Mouse (Mus musculus): ENCODE data around the gene Gm10100. TPM values are rescaled to one million over a fixed set of nuclear protein-coding genes. Genes with fewer than 3 reads are reported as not detected.

The Gm10100 gene
- polyA plus RNA-seq (2017; shearing (Covaris generic)) = not detected

GRCm38 (mm10) chr10:77726186-77726585, at the start of gene Gm10100:
Gene Gm10100 (plus strand): TSS chr10:77726486.

GRCm38 (mm10) chr10:77685895-77686664, 40.2 kb upstream of the Gm10100 start, which contains the start of gene Tspear:
Gene Tspear (plus strand): TSS chr10:77686569.

GRCm38 (mm10) chr10:77690356-77690807, 35.9 kb upstream of the Gm10100 start, which contains the start of gene Gm19402:
Gene Gm19402 (minus strand): TSS chr10:77690757.

GRCm38 (mm10) chr10:77697133-77697532, 29.2 kb upstream of the Gm10100 start, which contains the start of gene Gm9508:
Gene Gm9508 (minus strand): TSS chr10:77697233.

GRCm38 (mm10) chr10:77706326-77706725, 20.0 kb upstream of the Gm10100 start, which contains the start of gene Gm10272:
Gene Gm10272 (plus strand): TSS chr10:77706626.

GRCm38 (mm10) chr10:77711157-77711556, 15.1 kb upstream of the Gm10100 start, which contains the start of gene Gm10024:
Gene Gm10024 (plus strand): TSS chr10:77711457.

GRCm38 (mm10) chr10:77715507-77715906, 10.8 kb upstream of the Gm10100 start, which contains the start of gene Gm10142:
Gene Gm10142 (plus strand): TSS chr10:77715807.

GRCm38 (mm10) chr10:77720299-77720698, 6.0 kb upstream of the Gm10100 start, which contains the start of gene Krtap12-1:
Gene Krtap12-1 (plus strand): TSS chr10:77720599.

GRCm38 (mm10) chr10:77741924-77742688, 15.8 kb downstream of the Gm10100 start, which contains the start of gene Gm18596:
Gene Gm18596 (minus strand): TSS chr10:77742638.

GRCm38 (mm10) chr10:77751254-77751653, 25.0 kb downstream of the Gm10100 start, which contains the start of gene Gm9736:
Gene Gm9736 (minus strand): TSS chr10:77751354.

GRCm38 (mm10) chr10:77759582-77759981, 33.3 kb downstream of the Gm10100 start, which contains the start of gene Gm3233:
Gene Gm3233 (minus strand): TSS chr10:77759682.

GRCm38 (mm10) chr10:77771225-77771624, 44.9 kb downstream of the Gm10100 start, which contains the start of gene Gm3238:
Gene Gm3238 (minus strand): TSS chr10:77771325.

Other genes starting within 250 kb of the Gm10100 start
- 27.1 TPM for gene Fam207a, start 210.7 kb upstream of the Gm10100 start, polyA plus RNA-seq (2017; shearing (Covaris generic))
- 617 TPM for gene Itgb2, start 196.2 kb upstream of the Gm10100 start, polyA plus RNA-seq (2017; shearing (Covaris generic))
- gene Pttg1ip, start 144.8 kb upstream of the Gm10100 start, polyA plus RNA-seq (2017; shearing (Covaris generic)) = 91.7 TPM
- 96.7 TPM for gene Sumo3, start 120.4 kb upstream of the Gm10100 start, polyA plus RNA-seq (2017; shearing (Covaris generic))
- not detected for gene Gm49325, start 120.3 kb upstream of the Gm10100 start, polyA plus RNA-seq (2017; shearing (Covaris generic))
- gene Ube2g2, start 104.2 kb upstream of the Gm10100 start, polyA plus RNA-seq (2017; shearing (Covaris generic)) = 65.3 TPM
- gene Tspear, start 39.9 kb upstream of the Gm10100 start, polyA plus RNA-seq (2017; shearing (Covaris generic)) = 0.37 TPM
- not detected for gene Gm19402, start 35.7 kb upstream of the Gm10100 start, polyA plus RNA-seq (2017; shearing (Covaris generic))
- gene Gm9508, start 29.3 kb upstream of the Gm10100 start, polyA plus RNA-seq (2017; shearing (Covaris generic)) = not detected
- gene Gm10272, start 19.9 kb upstream of the Gm10100 start, polyA plus RNA-seq (2017; shearing (Covaris generic)) = not detected
- not detected for gene Gm10024, start 15.0 kb upstream of the Gm10100 start, polyA plus RNA-seq (2017; shearing (Covaris generic))
- not detected for gene Gm10142, start 10.7 kb upstream of the Gm10100 start, polyA plus RNA-seq (2017; shearing (Covaris generic))
- gene Krtap12-1, start 5.9 kb upstream of the Gm10100 start, polyA plus RNA-seq (2017; shearing (Covaris generic)) = not detected
- gene Gm18596, start 16.2 kb downstream of the Gm10100 start, polyA plus RNA-seq (2017; shearing (Covaris generic)) = not detected
- not detected for gene Gm9736, start 24.9 kb downstream of the Gm10100 start, polyA plus RNA-seq (2017; shearing (Covaris generic))
- gene Gm3233, start 33.2 kb downstream of the Gm10100 start, polyA plus RNA-seq (2017; shearing (Covaris generic)) = not detected
- gene Gm3238, start 44.8 kb downstream of the Gm10100 start, polyA plus RNA-seq (2017; shearing (Covaris generic)) = not detected
- not detected for gene Gm7138, start 50.5 kb downstream of the Gm10100 start, polyA plus RNA-seq (2017; shearing (Covaris generic))
- not detected for gene Gm3250, start 56.1 kb downstream of the Gm10100 start, polyA plus RNA-seq (2017; shearing (Covaris generic))
- gene Gm7137, start 61.7 kb downstream of the Gm10100 start, polyA plus RNA-seq (2017; shearing (Covaris generic)) = not detected
- gene Gm9639, start 68.6 kb downstream of the Gm10100 start, polyA plus RNA-seq (2017; shearing (Covaris generic)) = not detected
- not detected for gene Gm19668, start 72.6 kb downstream of the Gm10100 start, polyA plus RNA-seq (2017; shearing (Covaris generic))
- not detected for gene Gm9507, start 85.4 kb downstream of the Gm10100 start, polyA plus RNA-seq (2017; shearing (Covaris generic))
- gene Gm2696, start 88.2 kb downstream of the Gm10100 start, polyA plus RNA-seq (2017; shearing (Covaris generic)) = not detected
- not detected for gene Krtap10-4, start 100.6 kb downstream of the Gm10100 start, polyA plus RNA-seq (2017; shearing (Covaris generic))
- not detected for gene Krtap10-10, start 109.5 kb downstream of the Gm10100 start, polyA plus RNA-seq (2017; shearing (Covaris generic))
- not detected for gene Gm36176, start 120.3 kb downstream of the Gm10100 start, polyA plus RNA-seq (2017; shearing (Covaris generic))
- not detected for gene Gm10318, start 126.4 kb downstream of the Gm10100 start, polyA plus RNA-seq (2017; shearing (Covaris generic))
- not detected for gene Gm3285, start 135.5 kb downstream of the Gm10100 start, polyA plus RNA-seq (2017; shearing (Covaris generic))
- gene Lrrc3, start 176.1 kb downstream of the Gm10100 start, polyA plus RNA-seq (2017; shearing (Covaris generic)) = 0.32 TPM
- 1.1 TPM for gene Trpm2, start 244.1 kb downstream of the Gm10100 start, polyA plus RNA-seq (2017; shearing (Covaris generic))

Data from effector memory CD4-positive, alpha-beta T cell, adult 7 months (primary cell).